Mouse (Mus musculus) erythroblast, embryonic 14.5 days (primary cell): ENCODE results near the gene Twist2.

Experiments
- GATA1 ChIP-seq: IDR thresholded peaks from 2 replicates; pipeline ENCODE4 v1.6.1; 2012; ENCODE audit warnings: low read length, inconsistent platforms, mixed read lengths
- TAL1 ChIP-seq: IDR thresholded peaks from 3 replicates; pipeline ENCODE4 v1.6.1; 2012; ENCODE audit warnings: low read length, inconsistent platforms, mixed read lengths

- no peak for TF ChIP-seq GATA1
- TF ChIP-seq TAL1 = no peak
These were observed 44.2 kb downstream of the Twist2 start for GRCm38 (mm10) chr1:91845380-91845957.
